Mouse (Mus musculus) hindbrain, embryonic 12.5 days (tissue): ENCODE measurements at regions not wholly inside any gene's neighbourhood (a gene's known extent, or its start where the extent isn't known, plus 50 kb on each side); places are given as distances from the start of the nearest gene placed in this dataset.

ENCODE experiments used
- ATAC-seq: fragments of 200-750 bp; cut with Nextera tagmentation; 2 replicates; pipeline ENCODE4 v1.8.0; 2017; ENCODE audit warnings: moderate TSS enrichment; ENCODE audit not compliant: low FRiP score
- H3K27ac ChIP-seq: fragments of 300-500 bp; sonication (generic); 2 replicates; pipeline ENCODE4 v1.5.1; 2016; ENCODE audit warnings: mild to moderate bottlenecking
- H3K27me3 ChIP-seq: fragments of 300-500 bp; sonication (generic); 2 replicates; pipeline ENCODE4 v1.6.1; 2016; ENCODE audit warnings: mild to moderate bottlenecking
- H3K36me3 ChIP-seq: fragments of 300-500 bp; sonication (generic); 2 replicates; pipeline ENCODE4 v1.6.1; 2016; ENCODE audit warnings: mild to moderate bottlenecking
- H3K4me1 ChIP-seq: fragments of 300-500 bp; sonication (generic); 2 replicates; pipeline ENCODE4 v1.6.1; 2016
- H3K4me2 ChIP-seq: fragments of 300-500 bp; sonication (generic); replicated peaks from 2 replicates; pipeline ENCODE4 v1.6.1; 2016; ENCODE audit warnings: mild to moderate bottlenecking
- H3K4me3 ChIP-seq: fragments of 300-500 bp; sonication (generic); 2 replicates; pipeline ENCODE4 v1.5.1; 2016; ENCODE audit warnings: mild to moderate bottlenecking
- H3K9ac ChIP-seq: fragments of 300-500 bp; sonication (generic); 2 replicates; pipeline ENCODE4 v1.6.1; 2016; ENCODE audit warnings: mild to moderate bottlenecking, moderate library complexity
- H3K9me3 ChIP-seq: fragments of 300-500 bp; sonication (generic); replicated peaks from 2 replicates; pipeline ENCODE4 v1.6.1; 2016; ENCODE audit warnings: mild to moderate bottlenecking
- WGBS: fragments of 180-500 bp; shearing (Covaris S2); methylation state at CpG from one replicate; pipeline ENCODE4 v1.1.7; 2016; 5-methylcytosine and 5-hydroxymethylcytosine counted together

DNA sequence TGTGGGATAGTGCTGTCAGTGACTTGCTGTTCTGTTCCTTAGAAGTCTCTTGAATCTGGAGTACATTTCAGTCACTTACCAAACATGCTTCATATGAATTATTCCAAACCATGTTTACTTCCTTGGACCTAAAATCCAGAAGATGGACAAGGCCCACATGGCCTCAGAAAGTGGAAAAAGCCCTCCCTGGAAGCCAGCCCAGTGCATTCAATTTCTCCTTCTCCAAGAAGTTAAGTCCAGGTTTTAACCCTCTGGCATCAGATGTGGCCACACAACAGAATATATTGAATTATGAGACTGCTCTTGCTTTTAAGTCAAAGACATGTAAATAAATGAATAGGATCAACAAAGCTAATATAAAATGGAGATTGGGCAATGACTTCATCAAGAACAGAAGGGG, 2513.5 kb upstream of the Gm7489 start:
- Histone ChIP-seq H3K4me2 (no peak overlapping the region), H3K27ac (no peak overlapping the region), H3K9ac (no peak overlapping the region), H3K4me3 (no peak overlapping the region), H3K36me3 (no peaks in the 10 kb centered on the region), H3K27me3 (no peaks in the 10 kb centered on the region), H3K4me1 (no peaks in the 10 kb centered on the region), H3K9me3 (no peaks in the 10 kb centered on the region)
- no peak for ATAC-seq

- no peaks in the 10 kb centered on the region for H3K27me3 ChIP-seq
- H3K4me3 ChIP-seq: no peak overlapping the region
- no peaks in the 10 kb centered on the region for H3K36me3 ChIP-seq
- ATAC-seq: no peak
- no peak overlapping the region for H3K4me2 ChIP-seq
- 91% methylated on average over 2 of the region's 2 CpGs for WGBS
- no peaks in the 10 kb centered on the region for H3K9me3 ChIP-seq
- no peak overlapping the region for H3K9ac ChIP-seq
- no peak overlapping the region for H3K27ac ChIP-seq
- H3K4me1 ChIP-seq: no peaks in the 10 kb centered on the region; the same call in 1 of the 2 replicates
Measured at GRCm38 (mm10) chr15:51390383-51390782, 2494.3 kb upstream of the Gm7489 start.

GRCm38 (mm10) chr15:51391352-51391751, 2493.4 kb upstream of the Gm7489 start:
- H3K27ac ChIP-seq: no peak overlapping the region
- no peaks in the 10 kb centered on the region for H3K27me3 ChIP-seq
- no peak for ATAC-seq
- no peak overlapping the region for H3K4me3 ChIP-seq
- H3K36me3 ChIP-seq: no peaks in the 10 kb centered on the region
- no peaks in the 10 kb centered on the region for H3K9me3 ChIP-seq
- H3K4me2 ChIP-seq: no peak overlapping the region
- H3K9ac ChIP-seq: no peak overlapping the region
- no peaks in the 10 kb centered on the region; the same call in 1 of the 2 replicates for H3K4me1 ChIP-seq
- WGBS: 88% methylated on average over 2 of the region's 2 CpGs

DNA sequence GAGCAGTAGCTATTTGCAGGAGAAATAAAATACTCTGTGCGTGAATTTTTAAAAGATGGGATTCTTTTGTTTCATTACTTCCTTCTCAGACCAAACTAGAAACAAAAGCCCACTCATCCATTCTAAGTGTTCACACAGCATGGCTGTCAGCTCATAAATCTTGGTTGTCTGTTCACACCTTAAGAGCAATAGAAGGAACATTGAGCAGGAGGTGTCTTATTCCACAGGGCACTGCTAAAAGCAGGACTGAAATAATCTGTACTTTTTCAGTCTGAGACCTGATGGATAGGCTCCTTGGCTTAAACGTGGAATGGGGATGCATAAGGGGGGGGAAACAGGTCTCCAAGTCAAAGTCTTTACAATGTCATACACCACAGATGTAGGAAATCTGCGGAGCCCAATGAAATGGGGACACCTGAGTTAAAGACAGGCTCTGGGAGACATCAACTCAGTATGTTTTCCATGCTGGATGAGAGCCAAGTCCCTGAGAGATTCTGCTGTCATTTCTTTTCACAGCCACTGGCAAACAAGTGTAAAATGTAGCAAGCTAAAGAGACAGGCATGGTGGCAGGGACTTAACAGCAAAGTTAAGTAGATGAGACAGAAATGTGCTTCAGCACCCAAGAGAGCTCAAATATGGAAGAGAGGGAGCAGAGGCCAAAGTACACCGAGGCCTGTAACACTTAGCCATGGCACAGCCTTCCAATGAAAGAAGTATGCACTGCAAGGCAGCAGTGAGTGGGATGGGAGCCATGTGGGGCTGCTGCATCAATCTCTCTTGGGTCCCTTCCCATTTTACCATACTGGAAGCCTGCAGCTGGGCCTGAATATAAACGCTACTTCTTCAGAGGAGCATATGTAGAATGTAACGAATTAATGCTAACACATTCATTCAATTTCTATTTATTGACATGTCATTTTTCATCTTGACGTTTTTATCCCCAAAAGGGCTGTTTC, 2492.0 kb upstream of the Gm7489 start:
- no peak overlapping the region for H3K27ac ChIP-seq
- H3K36me3 ChIP-seq: no peaks in the 10 kb centered on the region
- no peaks in the 10 kb centered on the region for H3K9me3 ChIP-seq
- H3K27me3 ChIP-seq: no peaks in the 10 kb centered on the region
- no peak overlapping the region for H3K9ac ChIP-seq
- 72% methylated on average over 7 of the region's 7 CpGs for WGBS
- H3K4me1 ChIP-seq: no peaks in the 10 kb centered on the region; the same call in 1 of the 2 replicates
- no peak for ATAC-seq
- no peak overlapping the region for H3K4me3 ChIP-seq
- H3K4me2 ChIP-seq: no peak overlapping the region

DNA sequence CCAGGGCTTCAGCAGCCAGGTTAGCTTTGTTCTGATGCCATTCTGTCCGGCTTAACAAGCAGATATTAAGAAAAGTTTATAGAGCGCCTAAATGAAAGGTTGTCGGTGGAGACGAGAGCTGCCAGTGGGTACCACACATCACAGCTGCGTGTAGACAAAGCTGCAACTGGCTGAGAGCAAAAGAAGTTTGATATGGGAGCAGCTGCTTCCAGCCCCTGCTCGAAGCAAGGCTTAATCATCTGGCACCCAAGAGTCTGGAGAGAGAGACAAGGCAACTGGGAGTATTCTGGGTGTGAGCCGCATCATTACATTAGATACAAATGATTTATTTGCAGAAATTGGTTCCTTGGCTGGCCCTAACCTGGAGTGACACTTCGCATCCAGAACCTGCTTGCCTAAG, 2488.7 kb upstream of the Gm7489 start:
- no peak overlapping the region for H3K27ac ChIP-seq
- no peaks in the 10 kb centered on the region for H3K27me3 ChIP-seq
- H3K9ac ChIP-seq: no peak overlapping the region
- no peak for ATAC-seq
- no peaks in the 10 kb centered on the region; the same call in 1 of the 2 replicates for H3K4me1 ChIP-seq
- 72% methylated on average over 8 of the region's 8 CpGs for WGBS
- H3K4me2 ChIP-seq: no peak overlapping the region
- no peaks in the 10 kb centered on the region for H3K36me3 ChIP-seq
- no peak overlapping the region for H3K4me3 ChIP-seq
- no peaks in the 10 kb centered on the region for H3K9me3 ChIP-seq

- WGBS: 95% methylated on average over 3 of the region's 3 CpGs
- Histone ChIP-seq H3K4me3 (no peak overlapping the region), H3K27me3 (no peaks in the 10 kb centered on the region), H3K9ac (no peak overlapping the region), H3K9me3 (no peaks in the 10 kb centered on the region), H3K36me3 (no peaks in the 10 kb centered on the region), H3K4me2 (no peak overlapping the region), H3K27ac (no peak overlapping the region), H3K4me1 (no peaks in the 10 kb centered on the region)
- no peak for ATAC-seq
Measured at GRCm38 (mm10) chr15:51403581-51403980, 2481.1 kb upstream of the Gm7489 start.

DNA sequence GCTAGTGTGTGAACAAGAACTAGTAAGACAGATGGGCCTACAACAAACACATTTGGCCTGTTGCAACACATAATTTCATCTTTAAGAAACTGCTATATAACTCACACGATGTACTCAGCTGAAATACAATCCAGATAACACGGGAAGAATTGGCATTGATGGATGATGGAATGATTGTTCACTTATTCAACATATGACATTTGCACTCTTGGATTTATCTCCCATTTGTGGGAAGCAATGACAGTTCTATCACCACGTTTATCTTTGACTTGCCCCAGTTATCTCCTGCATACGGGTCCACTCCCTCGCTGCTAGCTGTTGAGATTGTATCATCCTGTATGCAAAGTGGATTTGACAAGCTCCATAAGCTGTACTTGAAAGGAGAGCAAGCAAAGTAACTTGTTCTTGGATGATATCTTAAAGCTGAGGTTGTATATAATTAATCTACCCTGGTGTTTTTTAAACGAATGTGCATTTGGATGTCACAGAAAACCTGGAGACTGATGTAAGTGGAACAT, 2474.9 kb upstream of the Gm7489 start:
- WGBS: 78% methylated on average over 6 of the region's 6 CpGs
- no peaks in the 10 kb centered on the region for H3K4me1 ChIP-seq
- no peak overlapping the region for H3K9ac ChIP-seq
- H3K27me3 ChIP-seq: no peaks in the 10 kb centered on the region
- H3K36me3 ChIP-seq: no peaks in the 10 kb centered on the region
- no peak overlapping the region for H3K4me2 ChIP-seq
- H3K27ac ChIP-seq: no peak overlapping the region
- ATAC-seq: no peak
- no peaks in the 10 kb centered on the region for H3K9me3 ChIP-seq
- H3K4me3 ChIP-seq: no peak overlapping the region

- no peak for ATAC-seq
- H3K27ac ChIP-seq: no peak overlapping the region
- H3K9me3 ChIP-seq: no peaks in the 10 kb centered on the region
- no peaks in the 10 kb centered on the region for H3K27me3 ChIP-seq
- no peak overlapping the region for H3K4me3 ChIP-seq
- H3K4me2 ChIP-seq: no peak overlapping the region
- H3K36me3 ChIP-seq: no peaks in the 10 kb centered on the region
- H3K4me1 ChIP-seq: no peaks in the 10 kb centered on the region
- no peak overlapping the region for H3K9ac ChIP-seq
Measured at GRCm38 (mm10) chr15:51411966-51412365, 2472.7 kb upstream of the Gm7489 start.

DNA sequence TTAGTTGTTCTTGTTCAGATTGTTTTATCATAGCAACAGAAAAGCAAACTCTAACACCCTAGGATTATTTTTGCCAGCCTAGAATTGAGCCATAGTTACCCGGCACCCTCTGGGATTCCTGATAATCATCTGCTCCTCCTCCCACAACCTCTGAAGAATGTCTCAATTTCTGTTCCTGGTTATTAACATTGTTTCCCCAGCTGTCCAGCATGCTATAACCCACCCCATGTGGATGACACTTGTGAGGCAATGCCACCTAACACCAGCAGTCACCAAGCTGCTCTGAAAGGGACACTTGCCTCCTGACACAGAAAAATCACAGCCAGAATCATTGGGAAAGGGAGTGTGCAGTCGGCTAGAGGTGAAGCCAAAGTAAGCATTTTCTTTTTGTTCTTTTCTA, 2442.1 kb upstream of the Gm7489 start:
- no peaks in the 10 kb centered on the region for H3K4me1 ChIP-seq
- no peak overlapping the region for H3K9ac ChIP-seq
- no peaks in the 10 kb centered on the region for H3K27me3 ChIP-seq
- H3K4me2 ChIP-seq: no peak overlapping the region
- 86% methylated on average over 2 of the region's 2 CpGs for WGBS
- no peaks in the 10 kb centered on the region for H3K36me3 ChIP-seq
- no peak overlapping the region for H3K27ac ChIP-seq
- H3K4me3 ChIP-seq: no peak overlapping the region
- ATAC-seq: no peak
- no peaks in the 10 kb centered on the region for H3K9me3 ChIP-seq

- Histone ChIP-seq H3K9ac (no peak overlapping the region), H3K4me3 (no peak overlapping the region), H3K36me3 (no peaks in the 10 kb centered on the region), H3K4me2 (no peak overlapping the region), H3K4me1 (no peaks in the 10 kb centered on the region), H3K27me3 (no peaks in the 10 kb centered on the region), H3K9me3 (no peaks in the 10 kb centered on the region), H3K27ac (no peak overlapping the region)
- 82% methylated on average over 3 of the region's 3 CpGs for WGBS
- ATAC-seq: no peak
Measured at GRCm38 (mm10) chr15:51469895-51470294, 2414.8 kb upstream of the Gm7489 start.

GRCm38 (mm10) chr15:51471143-51471542, 2413.6 kb upstream of the Gm7489 start:
- 70% methylated on average over 1 of the region's 1 CpGs for WGBS

DNA sequence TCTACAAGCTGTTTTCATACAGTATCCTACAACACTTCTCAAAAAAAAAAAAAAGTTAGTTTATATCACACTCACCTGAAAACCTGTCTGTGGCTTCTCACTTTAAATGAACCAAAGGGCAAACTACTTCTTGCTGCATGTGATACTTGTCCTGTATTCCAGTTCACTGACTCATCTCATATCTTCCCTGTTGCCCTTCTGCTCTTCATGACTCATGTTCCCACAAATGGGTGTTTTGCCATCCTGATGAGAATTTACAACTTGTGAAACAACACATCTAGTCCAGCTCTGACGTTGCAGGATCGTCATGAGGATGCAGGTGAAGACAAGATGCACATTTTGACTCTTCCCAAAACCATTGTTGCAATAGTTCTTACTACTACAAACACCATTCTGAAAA, 2412.7 kb upstream of the Gm7489 start:
- Histone ChIP-seq H3K36me3 (no peaks in the 10 kb centered on the region), H3K4me2 (no peak overlapping the region), H3K9me3 (no peaks in the 10 kb centered on the region), H3K9ac (no peak overlapping the region), H3K4me1 (no peaks in the 10 kb centered on the region), H3K27me3 (no peaks in the 10 kb centered on the region), H3K4me3 (no peak overlapping the region), H3K27ac (no peak overlapping the region)
- no peak for ATAC-seq
- 89% methylated on average over 2 of the region's 2 CpGs for WGBS

More at GRCm38 (mm10) chr15:51471143-51471542, 2413.6 kb upstream of the Gm7489 start:
- no peaks in the 10 kb centered on the region for H3K27me3 ChIP-seq
- H3K9me3 ChIP-seq: no peaks in the 10 kb centered on the region
- no peak overlapping the region for H3K4me2 ChIP-seq
- no peak overlapping the region for H3K27ac ChIP-seq
- H3K36me3 ChIP-seq: no peaks in the 10 kb centered on the region
- H3K9ac ChIP-seq: no peak overlapping the region
- no peaks in the 10 kb centered on the region for H3K4me1 ChIP-seq
- no peak overlapping the region for H3K4me3 ChIP-seq
- ATAC-seq: no peak

- Histone ChIP-seq H3K36me3 (no peaks in the 10 kb centered on the region), H3K4me1 (no peaks in the 10 kb centered on the region), H3K4me3 (no peak overlapping the region), H3K4me2 (no peak overlapping the region), H3K9me3 (no peaks in the 10 kb centered on the region), H3K9ac (no peak overlapping the region), H3K27me3 (no peaks in the 10 kb centered on the region), H3K27ac (no peak overlapping the region)
- ATAC-seq: no peak
- 85% methylated on average over 4 of the region's 4 CpGs for WGBS
Measured at GRCm38 (mm10) chr15:51481856-51482255, 2402.8 kb upstream of the Gm7489 start.
